Mouse (Mus musculus): Measurements from ENCODE around the gene Wipi2.

The Wipi2 gene

DNA sequence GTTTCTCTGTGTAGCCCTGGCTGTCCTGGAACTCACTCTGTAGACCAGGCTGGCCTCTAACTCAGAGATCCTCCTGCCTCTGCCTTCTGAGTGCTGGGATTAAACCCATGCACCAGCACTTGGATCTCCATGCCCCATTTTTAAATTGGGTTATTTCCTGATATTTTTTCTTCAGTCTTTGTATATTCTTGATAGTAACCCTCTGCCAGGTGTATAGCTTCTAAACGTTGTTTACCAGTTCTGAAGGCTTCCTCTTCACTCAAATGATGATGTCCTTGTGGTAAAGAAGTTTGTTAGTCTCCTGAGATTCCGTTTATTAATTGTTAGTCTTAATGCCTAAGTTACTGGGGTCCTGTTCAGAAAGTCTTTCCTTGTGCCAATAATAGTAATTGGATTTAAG lies at the start of gene Wipi2:
Gene Wipi2 (plus strand): TSS at position 301 of the 400 bp plus-strand sequence.
- no peak for DNase-seq

GRCm38 (mm10) chr5:142578192-142578591 lies 49.3 kb upstream of the Wipi2 start:
- no peak for DNase-seq

DNA sequence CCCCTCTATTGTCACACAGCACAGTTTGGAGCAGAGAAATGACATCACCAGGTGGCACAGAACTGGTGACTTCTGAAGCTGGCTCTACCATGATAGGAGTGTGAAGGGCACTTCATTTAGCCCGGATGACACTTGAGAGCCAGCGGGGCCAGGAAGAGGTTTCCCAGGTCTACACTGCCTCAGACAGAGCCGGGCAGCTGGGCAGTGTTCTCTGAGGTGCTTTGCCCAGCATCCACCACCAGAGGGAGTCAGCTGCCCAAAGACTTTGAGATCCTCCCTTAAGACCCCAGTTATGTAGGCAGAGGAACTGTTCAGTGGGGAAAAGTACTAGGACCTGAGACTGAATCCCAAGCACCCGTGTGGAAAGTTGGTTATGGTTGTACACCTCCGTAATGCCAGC lies 46.0 kb upstream of the Wipi2 start:
- peak; percentile 79 for DNase-seq

DNA sequence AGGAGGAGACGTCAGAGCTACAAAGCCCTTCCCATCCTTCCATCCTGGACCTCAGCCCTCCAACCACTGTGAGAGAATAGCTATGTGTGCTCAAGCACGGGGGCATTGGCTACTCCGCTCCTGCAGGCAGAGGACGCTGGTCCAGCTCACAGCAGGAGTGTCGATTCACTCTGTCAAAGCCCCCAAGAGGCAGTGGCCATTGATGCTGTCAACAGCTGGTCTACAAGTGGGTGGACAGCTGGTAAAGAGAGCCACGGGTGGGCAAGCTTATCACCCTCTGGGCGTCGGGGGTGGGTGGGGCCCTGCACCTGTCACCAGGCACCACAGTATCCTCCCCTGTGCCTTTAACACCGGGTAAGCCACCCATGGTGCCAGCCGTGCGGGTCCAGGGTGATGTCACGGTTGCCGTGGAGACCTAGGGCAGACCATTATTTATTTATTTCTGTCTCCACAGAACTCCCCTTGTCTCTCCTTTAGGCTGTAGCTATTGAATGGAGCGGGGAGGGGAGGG lies 43.8 kb upstream of the Wipi2 start:
- peak; percentile 26 for DNase-seq

DNA sequence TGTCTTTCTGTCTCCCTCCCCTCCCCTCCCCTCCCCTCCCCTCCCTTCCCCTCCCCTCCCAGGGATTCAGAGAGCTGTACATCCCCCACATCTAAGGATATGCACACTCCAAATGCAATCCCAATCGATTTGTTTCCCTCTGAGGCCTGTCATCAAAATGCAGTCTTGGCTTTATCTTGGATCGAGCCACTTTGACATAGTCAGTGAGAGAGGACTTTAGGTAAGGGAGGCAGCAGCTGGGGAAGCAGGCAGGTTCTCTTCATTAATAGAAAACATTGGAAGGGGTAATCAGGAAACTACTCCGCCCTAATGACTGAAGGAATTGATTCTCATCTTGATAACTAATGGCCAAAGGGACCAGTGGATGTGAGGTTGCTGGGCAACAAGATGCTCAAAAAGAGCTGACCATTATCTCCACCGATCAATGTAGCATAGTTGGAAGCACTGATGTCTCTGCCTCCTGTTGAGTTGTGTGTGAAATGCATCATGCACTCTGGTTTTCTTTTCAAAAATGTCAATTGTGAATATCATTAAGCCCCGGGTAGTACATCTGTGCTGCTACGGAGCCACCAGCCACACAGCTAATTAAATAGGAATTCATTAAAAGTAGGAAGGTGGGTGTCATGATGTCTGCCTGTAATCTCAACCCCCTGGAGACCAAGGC lies 36.4 kb upstream of the Wipi2 start:
- DNase-seq: no peak

- DNase-seq: no peak
These were observed 31.8 kb upstream of the Wipi2 start for GRCm38 (mm10) chr5:142595698-142596097.

- no peak for DNase-seq
These were observed 30.8 kb upstream of the Wipi2 start for GRCm38 (mm10) chr5:142596723-142597122.

- no peak for DNase-seq
These were observed 29.7 kb upstream of the Wipi2 start for GRCm38 (mm10) chr5:142597648-142598390.

GRCm38 (mm10) chr5:142604379-142604778 lies 23.1 kb upstream of the Wipi2 start:
- DNase-seq: no peak

DNA sequence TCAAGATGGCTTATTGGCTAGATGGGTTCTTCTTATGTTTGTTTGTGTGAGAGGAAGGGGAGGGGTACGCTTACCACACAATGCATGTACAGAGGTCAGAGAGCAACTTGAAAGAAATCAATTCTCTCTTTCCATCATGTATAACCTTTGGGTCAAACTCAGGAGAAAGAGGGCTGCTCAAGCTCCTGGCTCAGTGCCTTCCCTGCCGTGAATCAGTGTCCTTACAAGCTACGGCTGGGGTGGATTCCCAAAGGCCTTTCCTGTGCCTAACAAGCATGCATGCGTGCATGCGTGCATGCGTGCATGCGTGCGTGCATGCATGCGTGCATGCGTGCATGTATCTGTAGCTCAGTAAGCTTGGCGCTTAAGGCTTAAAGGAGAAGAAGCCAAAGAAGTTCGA lies 22.2 kb upstream of the Wipi2 start:
- no peak for DNase-seq

GRCm38 (mm10) chr5:142608259-142608988 lies 19.1 kb upstream of the Wipi2 start, which contains the start of gene Mmd2:
Mmd2 (minus strand) TSS chr5:142608800.
- peak; percentile 54 for DNase-seq

- DNase-seq: no peak
These were observed 18.5 kb upstream of the Wipi2 start for GRCm38 (mm10) chr5:142608989-142609325.

DNA sequence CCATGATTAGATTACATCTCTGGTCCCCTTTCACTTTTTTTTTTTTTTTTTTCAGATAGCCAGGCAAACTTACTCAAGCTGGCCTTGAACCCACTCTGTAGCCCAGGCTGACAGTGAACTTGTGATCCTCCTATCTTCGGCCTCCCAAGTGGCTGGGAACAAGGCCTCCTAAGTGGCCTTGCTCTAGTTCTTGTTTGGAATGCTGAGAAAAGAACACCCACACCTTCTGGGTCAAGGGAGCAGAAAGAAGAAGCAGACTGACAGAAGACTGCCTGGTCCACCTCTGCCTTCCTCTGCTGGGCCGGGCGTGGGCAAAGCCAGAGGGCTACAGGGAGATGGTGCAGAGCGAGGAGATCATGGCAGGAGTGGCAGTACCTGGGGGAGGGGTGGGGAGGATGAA lies 17.1 kb upstream of the Wipi2 start:
- DNase-seq: no peak

DNA sequence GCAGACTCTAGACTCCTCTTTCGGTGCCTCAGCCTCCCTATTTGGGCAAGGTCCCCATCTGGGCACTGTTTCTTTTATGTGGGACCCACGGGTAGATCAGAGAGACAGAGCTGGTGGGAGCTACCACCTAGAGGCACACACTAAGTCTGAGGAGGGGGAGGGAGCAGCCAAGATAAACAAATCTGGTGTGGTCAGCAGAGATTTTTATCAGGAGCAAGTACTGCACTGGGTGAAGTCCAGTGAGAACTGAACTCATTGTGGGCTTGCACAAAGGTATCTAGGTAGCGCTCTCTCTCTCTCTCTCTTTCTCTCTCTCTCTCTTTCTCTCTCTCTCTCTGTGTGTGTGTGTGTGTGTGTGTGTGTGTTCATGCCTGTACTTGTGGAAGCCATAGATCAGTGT lies 13.0 kb upstream of the Wipi2 start:
- no peak for DNase-seq

DNA sequence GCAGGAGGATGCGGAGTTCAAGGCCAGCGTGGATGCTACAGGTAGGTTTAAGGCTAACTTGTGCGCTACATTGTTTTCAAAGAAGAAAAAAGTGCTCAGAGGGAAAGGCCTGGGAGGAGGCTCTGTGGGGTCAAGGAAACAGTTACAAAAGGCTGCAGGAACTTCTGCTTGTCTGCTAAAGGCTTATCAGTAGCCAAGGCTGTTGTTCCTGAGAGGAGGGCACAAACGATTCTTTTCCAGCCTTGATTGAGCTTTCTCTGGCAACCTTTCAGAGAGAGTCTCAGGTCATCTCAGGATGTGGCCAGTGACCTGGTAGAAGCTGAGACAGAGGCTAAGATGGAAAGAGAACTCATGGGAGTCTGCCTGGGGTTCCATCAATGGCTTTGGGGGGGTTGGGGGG lies 11.9 kb upstream of the Wipi2 start:
- no peak for DNase-seq

- no peak for DNase-seq
These were observed 11.2 kb upstream of the Wipi2 start for GRCm38 (mm10) chr5:142616326-142616725.

DNA sequence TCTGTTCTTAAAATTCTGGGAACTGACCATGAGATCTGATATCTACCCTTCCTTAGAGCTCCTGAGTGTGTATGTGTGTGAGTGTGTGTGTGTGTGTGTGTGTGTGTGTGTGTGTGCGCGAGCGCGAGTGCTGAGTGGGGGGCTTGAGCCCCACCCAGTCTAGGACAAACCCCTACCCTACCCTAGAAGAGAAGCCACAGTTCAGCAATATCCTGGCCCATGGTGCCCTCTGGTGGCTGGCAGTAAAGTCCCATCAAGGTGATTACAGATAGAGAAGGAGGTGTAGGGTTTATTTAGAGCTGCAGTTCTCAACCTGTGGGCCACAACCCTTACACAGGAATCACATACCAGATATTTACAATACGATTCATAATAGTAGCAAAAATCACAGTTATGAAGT lies 7.6 kb upstream of the Wipi2 start:
- peak; percentile 57 for DNase-seq

GRCm38 (mm10) chr5:142621421-142621820 lies 6.1 kb upstream of the Wipi2 start:
- DNase-seq: no peak

GRCm38 (mm10) chr5:142622134-142622533 lies 5.4 kb upstream of the Wipi2 start:
- DNase-seq: no peak

- DNase-seq: no peak
These were observed 4.4 kb upstream of the Wipi2 start for GRCm38 (mm10) chr5:142623080-142623479.

GRCm38 (mm10) chr5:142628726-142629662 lies 1.5 kb downstream of the Wipi2 start:
- peak; percentile 97 for DNase-seq

DNA sequence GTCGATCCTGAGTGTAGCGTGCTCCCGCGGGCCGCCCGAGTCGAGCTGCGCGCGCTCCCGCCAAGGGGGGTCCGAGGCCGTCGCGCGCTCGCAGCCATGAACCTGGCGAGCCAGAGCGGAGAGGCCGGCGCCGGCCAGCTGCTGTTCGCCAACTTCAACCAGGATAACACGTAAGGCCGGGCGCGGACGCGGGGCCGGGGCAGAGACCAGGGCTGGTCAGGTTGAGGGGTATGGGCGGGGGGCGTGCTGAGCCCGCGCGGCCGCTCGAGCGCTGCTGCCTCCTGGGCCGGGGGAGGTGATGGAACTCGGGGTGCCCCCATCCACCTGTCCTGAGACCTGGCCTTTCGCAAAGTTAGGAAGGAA lies 2.1 kb downstream of the Wipi2 start:
- no peak for DNase-seq

DNA sequence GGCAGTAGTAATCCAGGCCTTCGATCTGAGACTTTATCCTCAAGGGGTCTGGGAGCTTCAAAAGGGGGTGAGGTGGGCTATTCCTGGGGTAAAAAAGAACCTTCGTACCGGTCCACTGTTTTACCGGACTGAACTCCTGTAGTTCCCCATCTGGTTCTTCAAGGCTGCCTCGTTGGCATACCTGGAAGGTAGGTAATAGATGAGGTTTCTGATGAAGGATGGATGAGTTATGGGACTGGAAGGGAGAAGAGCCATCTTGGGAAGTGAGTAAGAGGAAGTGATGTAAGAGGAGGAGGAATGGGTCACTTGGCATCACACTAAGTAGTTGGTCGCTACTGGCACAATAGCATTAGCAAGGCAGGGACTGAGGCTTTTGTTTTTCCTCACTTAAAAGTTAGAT lies 2.7 kb downstream of the Wipi2 start:
- DNase-seq: no peak

Measured in embryo, embryonic 11 days (tissue).